Mouse (Mus musculus) 3T3-L1 (cell line): Measurements from ENCODE around the gene Gab2.
A peak's percentile ranks its signal among the peaks of the same experiment; 100 is the strongest.

Experiments
- DNase-seq: peaks from one replicate; pipeline ENCODE4 v3.0.0-alpha.2; 2015; ENCODE audit warnings: low read depth, low spot score

Gene Gab2

GRCm38 (mm10) chr7:97081242-97081958, at the start of gene Gab2:
Gab2 (plus strand) TSS chr7:97081586.
- peak; percentile 18 for DNase-seq

GRCm38 (mm10) chr7:97032412-97032811, 49.0 kb upstream of the Gab2 start:
- DNase-seq = no peak

GRCm38 (mm10) chr7:97039641-97040040, 41.7 kb upstream of the Gab2 start:
- DNase-seq = no peak

GRCm38 (mm10) chr7:97041868-97042449, 39.4 kb upstream of the Gab2 start:
- DNase-seq = no peak

GRCm38 (mm10) chr7:97042981-97043380, 38.4 kb upstream of the Gab2 start:
- peak; percentile 5 for DNase-seq

- no peak for DNase-seq
Measured at GRCm38 (mm10) chr7:97060966-97061365, 20.4 kb upstream of the Gab2 start.

- no peak for DNase-seq
Measured at GRCm38 (mm10) chr7:97071512-97071911, 9.9 kb upstream of the Gab2 start.

GRCm38 (mm10) chr7:97072061-97072460, 9.3 kb upstream of the Gab2 start:
- no peak for DNase-seq

GRCm38 (mm10) chr7:97074974-97075373, 6.4 kb upstream of the Gab2 start:
- DNase-seq = no peak

- DNase-seq = no peak
Measured at GRCm38 (mm10) chr7:97076977-97077376, 4.4 kb upstream of the Gab2 start.

GRCm38 (mm10) chr7:97078685-97079084, 2.7 kb upstream of the Gab2 start:
- DNase-seq = no peak

- DNase-seq = peak; percentile 54
Measured at GRCm38 (mm10) chr7:97079145-97079544, 2.2 kb upstream of the Gab2 start.

- no peak for DNase-seq
Measured at GRCm38 (mm10) chr7:97079651-97080365, 1.6 kb upstream of the Gab2 start.

- DNase-seq = peak; percentile 50
Measured at GRCm38 (mm10) chr7:97080621-97081241, 655 bp upstream of the Gab2 start.

- no peak for DNase-seq
Measured at GRCm38 (mm10) chr7:97081959-97082218, 503 bp downstream of the Gab2 start.

- DNase-seq = peak; percentile 38
Measured at GRCm38 (mm10) chr7:97082219-97083101, 1.1 kb downstream of the Gab2 start.

- no peak for DNase-seq
Measured at GRCm38 (mm10) chr7:97083579-97083978, 2.2 kb downstream of the Gab2 start.

GRCm38 (mm10) chr7:97084181-97084580, 2.8 kb downstream of the Gab2 start:
- peak; percentile 72 for DNase-seq

- DNase-seq = peak; percentile 75
Measured at GRCm38 (mm10) chr7:97085291-97085690, 3.9 kb downstream of the Gab2 start.

GRCm38 (mm10) chr7:97094241-97094640, 12.9 kb downstream of the Gab2 start:
- DNase-seq = no peak

- no peak for DNase-seq
Measured at GRCm38 (mm10) chr7:97108119-97108518, 26.7 kb downstream of the Gab2 start.

- peak; percentile 25 for DNase-seq
Measured at GRCm38 (mm10) chr7:97128949-97129348, 47.6 kb downstream of the Gab2 start.
